Mouse (Mus musculus) G1E (cell line): ENCODE results near the gene Nfasc. TPM values are rescaled to one million over a fixed set of nuclear protein-coding genes. Genes with fewer than 3 reads are reported as not detected.

ENCODE experiments used
- ATAC-seq: 2 replicates; pipeline ENCODE4 v1.8.0; 2016; ENCODE audit warnings: mild to moderate bottlenecking; ENCODE audit not compliant: insufficient number of reproducible peaks, poor library complexity, low FRiP score, severe bottlenecking; ENCODE audit errors: extremely low read depth
- DNase-seq: peaks from one replicate; pipeline ENCODE4 v3.0.0; 2012; ENCODE audit warnings: low spot score
- H3K27me3 ChIP-seq: 2 replicates; pipeline ENCODE4 v1.6.1; 2012; ENCODE audit warnings: mild to moderate bottlenecking, low read length, inconsistent platforms; ENCODE audit not compliant: insufficient read depth
- H3K36me3 ChIP-seq: replicated peaks from 2 replicates; pipeline ENCODE3; 2012; ENCODE audit warnings: mild to moderate bottlenecking, inconsistent platforms
- H3K4me1 ChIP-seq: 2 replicates; pipeline ENCODE4 v1.6.1; 2012; ENCODE audit warnings: low read depth, low read length, inconsistent platforms, mixed read lengths; ENCODE audit not compliant: insufficient read depth
- H3K4me3 ChIP-seq: 2 replicates; pipeline ENCODE4 v1.5.1; 2012; ENCODE audit warnings: low read depth, mild to moderate bottlenecking, inconsistent platforms, low read length, moderate library complexity, mixed read lengths
- H3K9me3 ChIP-seq: replicated peaks from 2 replicates; pipeline ENCODE4 v1.6.1; 2012; ENCODE audit warnings: inconsistent platforms
- CTCF ChIP-seq: IDR thresholded peaks from 2 replicates; pipeline ENCODE4 v1.5.1; 2012; ENCODE audit warnings: low read depth, low read length, inconsistent platforms, mixed read lengths
- GATA1 ChIP-seq: IDR thresholded peaks from 2 replicates; pipeline ENCODE4 v1.6.1; 2012; ENCODE audit warnings: borderline replicate concordance, low read length, inconsistent platforms, mixed read lengths
- GATA2 ChIP-seq: IDR thresholded peaks from 2 replicates; pipeline ENCODE4 v1.6.1; 2012; ENCODE audit warnings: low read depth, low read length, inconsistent platforms, borderline replicate concordance
- POLR2AphosphoS5 ChIP-seq: IDR thresholded peaks from 2 replicates; pipeline ENCODE4 v1.6.1; 2012; ENCODE audit warnings: low read depth, low read length, inconsistent platforms; ENCODE audit not compliant: insufficient replicate concordance
- TAL1 ChIP-seq: conservative IDR thresholded peaks from 2 replicates; pipeline ENCODE4 v1.6.1; 2012; ENCODE audit warnings: low read depth, low read length, inconsistent platforms, mixed read lengths
- polyA plus RNA-seq: library from polyadenylated mRNA; stranded (reverse); fragments of >175 nt; gene quantifications from 2 replicates; pipeline ENCODE4 v1.2.3, GENCODE M21; 2012
- total RNA-seq, 2 experiments: library from RNA; stranded (forward) in 1 of 2; stranded (reverse) in 1 of 2; fragments of 200-1000 nt in 1 of 2; fragments of >200 nt in 1 of 2; fragmentation: Nextera tagmentation in 1 of 2; gene quantifications; 2 replicates each; pipeline ENCODE4 v1.2.3; 2014 to 2017

The Nfasc gene
- total and polyA plus RNA-seq, 3 experiments, result 0.22 TPM; not detected in 2

- DNase-seq, result no peak
- TF ChIP-seq CTCF, result no peak
- no peak for TF ChIP-seq GATA2
- TF ChIP-seq GATA1, result no peak
- TF ChIP-seq TAL1, result no peak
- no peak for TF ChIP-seq POLR2AphosphoS5
- Histone ChIP-seq H3K4me3 (no peak overlapping the region), H3K36me3 (no peaks in the 10 kb centered on the region), H3K9me3 (no peaks in the 10 kb centered on the region), H3K27me3 (peaks cover 6% of the 10 kb centered on the region), H3K4me1 (no peaks in the 10 kb centered on the region)
- ATAC-seq, result no peak
Measured at GRCm38 (mm10) chr1:132647958-132648357, 93.6 kb downstream of the Nfasc start.

GRCm38 (mm10) chr1:132641049-132641795 lies 100.4 kb downstream of the Nfasc start:
- no peak for ATAC-seq
- DNase-seq, result no peak
- Histone ChIP-seq H3K36me3 (no peaks in the 10 kb centered on the region), H3K27me3 (peaks cover 26% of the 10 kb centered on the region), H3K4me3 (no peak overlapping the region), H3K4me1 (no peaks in the 10 kb centered on the region), H3K9me3 (no peaks in the 10 kb centered on the region)
- TF ChIP-seq GATA1 (no peak), GATA2 (no peak), POLR2AphosphoS5 (no peak), CTCF (no peak), TAL1 (no peak)

DNA sequence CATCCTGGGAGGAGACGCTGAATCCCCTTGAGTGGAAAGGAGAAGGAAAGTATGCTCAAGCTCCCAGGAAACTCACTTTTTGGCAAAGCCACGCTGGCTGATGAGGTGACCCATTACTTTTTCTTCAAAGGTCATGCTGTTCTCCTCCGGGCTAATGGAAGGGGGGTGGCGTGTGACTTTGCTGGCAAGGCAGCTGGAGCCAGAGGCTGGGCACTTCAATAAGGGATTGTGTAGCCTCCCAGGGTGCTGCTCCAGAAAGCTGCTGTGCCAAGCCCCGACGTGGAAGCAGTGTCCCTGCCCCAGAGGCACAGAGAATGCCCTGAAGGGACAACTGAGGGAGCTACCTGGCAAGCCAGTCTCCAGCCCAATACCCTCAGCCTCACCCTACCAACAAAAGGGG lies 101.3 kb downstream of the Nfasc start:
- Histone ChIP-seq H3K4me3 (no peak overlapping the region), H3K9me3 (no peaks in the 10 kb centered on the region), H3K36me3 (no peaks in the 10 kb centered on the region), H3K27me3 (peaks cover 31% of the 10 kb centered on the region), H3K4me1 (no peaks in the 10 kb centered on the region)
- no peak for ATAC-seq
- no peak for DNase-seq
- no peak for TF ChIP-seq GATA2
- no peak for TF ChIP-seq CTCF
- TF ChIP-seq GATA1, result no peak
- no peak for TF ChIP-seq TAL1
- no peak for TF ChIP-seq POLR2AphosphoS5

DNA sequence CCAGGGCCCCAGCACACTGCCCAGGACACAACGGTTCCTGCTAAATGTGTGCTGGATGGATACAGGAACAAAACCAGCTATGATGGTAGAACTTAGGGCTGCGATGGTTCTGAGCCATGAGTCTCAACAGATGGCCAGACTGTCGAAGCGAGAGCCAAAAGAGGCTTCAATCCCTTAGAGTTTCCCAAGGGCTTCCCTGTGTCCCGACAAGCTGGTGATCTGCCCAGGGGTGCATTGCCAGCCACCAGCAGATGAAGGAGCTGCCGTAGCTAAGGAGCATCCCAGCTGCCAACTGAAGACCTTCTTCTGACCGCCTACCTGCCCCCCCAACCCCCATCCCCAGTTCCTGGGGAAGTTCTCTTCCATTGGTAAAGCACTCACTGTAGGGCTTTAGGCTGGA lies 104.3 kb downstream of the Nfasc start:
- Histone ChIP-seq H3K4me1 (no peaks in the 10 kb centered on the region), H3K4me3 (no peak overlapping the region), H3K27me3 (peaks cover 37% of the 10 kb centered on the region), H3K36me3 (no peaks in the 10 kb centered on the region), H3K9me3 (no peaks in the 10 kb centered on the region)
- TF ChIP-seq GATA2, result no peak
- TF ChIP-seq CTCF, result no peak
- no peak for TF ChIP-seq GATA1
- no peak for TF ChIP-seq POLR2AphosphoS5
- no peak for TF ChIP-seq TAL1
- DNase-seq, result no peak
- no peak for ATAC-seq

DNA sequence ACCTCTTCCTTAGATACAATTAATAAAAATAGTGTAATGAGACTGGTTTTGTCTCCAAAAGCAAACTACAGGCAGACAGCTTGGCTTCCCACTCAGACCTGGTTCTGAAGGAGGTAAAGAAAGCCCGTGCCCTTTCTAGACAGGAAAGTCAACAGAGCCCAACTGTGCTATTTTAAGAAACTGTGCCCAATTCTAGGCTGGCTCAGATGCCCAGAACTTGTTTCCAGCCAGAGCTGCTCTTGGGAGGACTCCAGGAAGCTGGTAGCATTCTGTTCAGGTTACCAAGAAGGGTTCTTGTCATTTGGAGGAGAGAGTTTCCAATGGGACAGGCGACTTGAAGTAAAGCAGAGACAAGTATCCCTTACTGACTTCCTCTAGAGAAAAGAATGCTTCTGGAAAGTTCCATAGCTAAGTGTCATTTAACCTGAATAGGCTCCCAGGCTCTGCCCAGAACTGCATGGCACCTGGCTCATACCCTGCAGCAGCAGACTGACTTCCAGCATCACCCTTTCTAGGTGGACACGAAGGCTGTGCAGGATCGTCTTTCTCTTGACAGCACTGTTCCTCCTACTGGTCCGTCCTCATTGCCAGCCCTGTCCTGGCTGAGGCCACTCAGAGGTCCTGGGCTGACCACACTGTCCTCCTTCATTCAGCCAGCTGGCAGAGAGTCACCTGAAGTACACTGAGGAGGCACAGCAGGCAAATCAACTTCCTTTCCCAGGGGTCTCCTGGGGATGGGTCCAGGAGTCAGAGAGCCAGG lies 111.8 kb downstream of the Nfasc start:
- Histone ChIP-seq H3K27me3 (peaks cover 17% of the 10 kb centered on the region), H3K4me3 (no peak overlapping the region), H3K36me3 (no peaks in the 10 kb centered on the region), H3K9me3 (no peaks in the 10 kb centered on the region), H3K4me1 (no peaks in the 10 kb centered on the region)
- no peak for DNase-seq
- no peak for TF ChIP-seq GATA1
- TF ChIP-seq POLR2AphosphoS5, result no peak
- no peak for TF ChIP-seq CTCF
- no peak for TF ChIP-seq TAL1
- no peak for TF ChIP-seq GATA2
- ATAC-seq, result no peak

GRCm38 (mm10) chr1:132628599-132628998 lies 113.0 kb downstream of the Nfasc start:
- no peak overlapping the region for H3K4me3 ChIP-seq
- no peak for ATAC-seq
- TF ChIP-seq TAL1 (no peak), GATA1 (no peak), CTCF (no peak), POLR2AphosphoS5 (no peak), GATA2 (no peak)
- no peaks in the 10 kb centered on the region for H3K4me1 ChIP-seq
- no peaks in the 10 kb centered on the region for H3K36me3 ChIP-seq
- H3K27me3 ChIP-seq, result peaks cover 14% of the 10 kb centered on the region
- H3K9me3 ChIP-seq, result no peaks in the 10 kb centered on the region
- no peak for DNase-seq
